Mouse (Mus musculus) frontal cortex, postnatal 36 days (tissue): Measurements from ENCODE around the gene Stx6.
A peak's percentile ranks its signal among the peaks of the same experiment; 100 is the strongest.

Experiments
- DNase-seq, 2 experiments: peaks; one replicate each; pipeline ENCODE4 v3.0.0; 2022; ENCODE audit warnings: low spot score in 2 of 2

The Stx6 gene

GRCm38 (mm10) chr1:155233378-155233777 is 74.9 kb downstream of the Stx6 start:
- DNase-seq: no peak

DNA sequence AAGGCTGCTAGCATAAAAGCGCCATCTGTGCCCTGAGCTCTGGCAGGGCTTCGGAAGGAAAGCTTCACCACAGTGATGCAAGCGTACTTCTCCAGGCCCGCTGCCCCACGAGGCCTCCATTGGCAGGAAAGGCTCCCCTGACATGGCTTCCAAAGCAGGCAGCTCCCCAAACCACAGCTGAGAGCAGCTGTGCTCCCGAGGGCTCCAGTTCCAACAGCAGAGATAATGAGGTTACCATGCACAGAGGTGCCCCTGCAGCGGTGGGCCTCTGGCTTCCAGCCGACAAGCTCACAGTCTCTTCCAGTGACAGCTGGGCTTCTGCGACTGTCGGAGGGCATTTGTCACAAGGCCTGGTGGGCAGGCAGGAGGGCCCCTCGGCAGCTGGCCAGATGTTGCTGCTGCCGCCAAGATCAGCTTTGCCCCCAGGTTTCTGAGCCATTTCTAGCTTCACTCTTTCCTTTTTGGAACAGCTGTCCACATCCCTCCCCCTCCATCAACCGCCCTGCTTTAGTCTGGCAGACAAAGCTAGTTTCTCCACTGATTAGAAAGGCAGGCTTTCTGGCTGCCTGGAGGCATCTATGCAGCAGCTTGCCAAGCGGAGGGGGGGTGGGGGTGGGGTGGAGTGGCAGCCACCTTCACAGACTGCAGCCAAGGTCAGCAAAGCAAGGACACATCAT is 75.6 kb downstream of the Stx6 start:
- peak; percentile 66 to 79 for DNase-seq

DNA sequence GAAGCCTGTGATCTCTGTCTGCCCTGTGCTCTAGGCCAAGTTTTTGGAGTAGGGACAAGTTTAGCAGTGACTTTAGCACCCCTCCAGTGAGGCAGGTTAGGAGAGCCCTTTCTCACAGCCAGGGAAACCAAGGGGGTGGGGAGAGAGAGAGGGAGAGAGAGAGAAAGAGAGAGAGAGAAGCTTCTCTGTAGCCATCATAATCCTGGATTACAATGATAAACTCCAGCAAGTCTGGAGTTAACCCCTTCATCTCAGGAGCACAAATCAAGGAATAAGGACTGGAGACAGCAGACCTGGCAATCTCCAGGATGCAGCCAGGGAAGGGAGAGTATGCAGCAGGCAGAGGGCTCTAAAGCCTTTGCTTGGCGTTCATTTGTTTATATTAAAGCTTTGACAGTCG is 77.1 kb downstream of the Stx6 start:
- no peak for DNase-seq

GRCm38 (mm10) chr1:155236306-155237024 is 78.0 kb downstream of the Stx6 start:
- peak in 1 of 2 experiments; percentile 16 for DNase-seq

GRCm38 (mm10) chr1:155237390-155237789 is 78.9 kb downstream of the Stx6 start:
- DNase-seq: peak; percentile 66 to 67

DNA sequence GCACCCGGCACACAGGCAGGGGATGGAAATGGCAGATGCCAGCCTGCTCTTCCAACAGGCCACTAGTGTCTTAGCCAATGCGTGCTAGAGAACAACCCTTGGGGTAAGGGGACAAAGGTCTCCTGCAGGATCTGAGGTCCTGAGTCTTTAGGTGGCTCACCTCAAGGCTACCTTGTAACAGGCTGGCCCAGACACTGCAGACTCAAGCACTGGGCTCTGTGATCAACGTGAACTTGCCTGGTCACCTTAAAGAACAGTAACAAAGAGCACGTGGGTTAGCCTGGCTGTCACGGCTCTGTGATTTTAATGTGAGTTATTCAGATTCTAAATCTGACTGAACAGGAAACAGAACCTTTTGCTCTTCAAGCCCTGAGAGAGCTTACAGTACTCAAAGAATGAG is 79.6 kb downstream of the Stx6 start:
- no peak for DNase-seq

- DNase-seq: no peak
Measured at GRCm38 (mm10) chr1:155239169-155239568, 80.7 kb downstream of the Stx6 start.

DNA sequence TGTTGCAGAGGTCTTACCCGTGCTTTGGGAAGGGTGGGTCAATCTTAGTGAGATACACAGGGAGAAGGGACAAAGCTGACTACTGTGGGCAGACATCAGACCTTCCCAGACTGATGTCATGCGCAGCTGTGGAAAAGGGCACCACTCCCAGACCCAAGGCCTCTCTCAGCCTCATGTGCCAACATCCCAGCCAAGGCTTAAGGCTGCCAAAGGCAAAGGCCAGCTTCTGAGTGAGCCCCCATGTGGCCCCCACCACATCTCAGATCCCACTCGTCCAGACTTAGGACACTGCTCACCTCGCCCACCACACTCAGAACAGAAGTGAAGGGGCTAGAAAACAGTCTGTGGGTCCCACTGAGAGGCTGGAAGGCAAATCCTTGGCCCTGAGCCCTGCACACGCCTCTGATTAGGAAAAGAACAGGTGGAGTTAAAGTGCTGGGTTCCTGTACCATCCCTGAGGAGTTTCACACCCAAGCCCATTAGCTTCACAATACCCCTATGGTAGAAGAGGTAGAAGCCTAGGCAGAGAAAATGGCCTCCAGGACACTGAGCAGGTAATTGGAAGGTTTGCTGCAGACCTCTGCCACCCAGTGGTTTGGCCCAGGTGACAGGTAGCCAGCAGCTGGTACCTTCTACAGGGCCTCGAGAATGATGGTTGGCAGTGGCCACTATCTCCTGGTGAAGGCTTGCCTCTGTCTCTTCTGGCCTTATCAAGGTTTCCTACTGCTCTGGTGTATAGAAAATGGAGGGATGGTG is 81.6 kb downstream of the Stx6 start:
- no peak for DNase-seq

DNA sequence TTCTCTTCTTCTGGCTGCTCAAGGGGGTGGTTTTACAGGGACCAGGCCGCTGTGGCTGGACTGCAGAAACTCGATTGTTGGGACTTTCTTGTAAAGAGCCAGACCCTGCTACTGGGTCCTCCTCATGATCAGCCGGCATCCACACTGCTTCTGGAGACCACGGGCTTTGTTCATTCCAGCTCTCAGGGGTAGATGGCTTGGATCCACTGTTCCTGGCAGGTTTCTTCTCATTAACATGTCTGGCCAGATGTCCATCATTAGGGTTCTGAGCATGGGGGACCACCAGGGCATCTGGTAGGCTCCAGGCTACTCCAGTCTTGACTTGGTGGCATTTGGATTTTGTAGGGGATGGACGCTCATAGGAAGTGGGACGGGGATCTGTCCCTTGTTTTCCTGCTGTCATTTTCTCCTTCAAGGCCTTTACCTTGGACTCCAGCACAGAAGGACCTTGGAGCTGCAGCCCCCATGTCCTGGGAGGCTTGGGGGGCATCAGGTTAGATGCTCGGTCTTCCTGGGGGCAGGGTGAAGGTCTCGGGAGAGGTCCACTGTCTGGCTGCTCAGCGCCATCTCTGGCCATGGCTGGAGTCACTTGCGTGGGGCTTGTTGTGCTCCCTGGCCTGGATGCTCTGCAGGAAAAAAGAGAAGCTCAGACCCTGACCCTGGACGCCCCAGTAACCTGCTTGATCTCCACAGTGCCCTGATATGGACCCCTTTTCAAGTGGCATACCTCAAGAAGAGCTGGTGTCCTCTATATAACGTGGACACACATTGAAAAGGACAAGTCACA is 83.4 kb downstream of the Stx6 start:
- DNase-seq: no peak

DNA sequence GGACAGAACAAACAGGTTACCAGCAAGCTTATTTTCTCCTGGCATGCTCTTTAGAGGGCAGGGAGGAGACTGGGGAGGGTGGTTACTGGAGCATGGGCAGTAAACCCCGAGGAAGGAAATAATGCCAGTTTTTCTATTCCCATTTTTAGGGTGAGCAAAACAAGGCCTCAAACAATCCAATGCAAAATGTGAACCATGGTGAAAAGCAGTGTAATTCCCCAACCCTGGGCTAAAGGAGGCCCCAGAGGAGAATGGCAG is 83.9 kb downstream of the Stx6 start:
- DNase-seq: no peak

DNA sequence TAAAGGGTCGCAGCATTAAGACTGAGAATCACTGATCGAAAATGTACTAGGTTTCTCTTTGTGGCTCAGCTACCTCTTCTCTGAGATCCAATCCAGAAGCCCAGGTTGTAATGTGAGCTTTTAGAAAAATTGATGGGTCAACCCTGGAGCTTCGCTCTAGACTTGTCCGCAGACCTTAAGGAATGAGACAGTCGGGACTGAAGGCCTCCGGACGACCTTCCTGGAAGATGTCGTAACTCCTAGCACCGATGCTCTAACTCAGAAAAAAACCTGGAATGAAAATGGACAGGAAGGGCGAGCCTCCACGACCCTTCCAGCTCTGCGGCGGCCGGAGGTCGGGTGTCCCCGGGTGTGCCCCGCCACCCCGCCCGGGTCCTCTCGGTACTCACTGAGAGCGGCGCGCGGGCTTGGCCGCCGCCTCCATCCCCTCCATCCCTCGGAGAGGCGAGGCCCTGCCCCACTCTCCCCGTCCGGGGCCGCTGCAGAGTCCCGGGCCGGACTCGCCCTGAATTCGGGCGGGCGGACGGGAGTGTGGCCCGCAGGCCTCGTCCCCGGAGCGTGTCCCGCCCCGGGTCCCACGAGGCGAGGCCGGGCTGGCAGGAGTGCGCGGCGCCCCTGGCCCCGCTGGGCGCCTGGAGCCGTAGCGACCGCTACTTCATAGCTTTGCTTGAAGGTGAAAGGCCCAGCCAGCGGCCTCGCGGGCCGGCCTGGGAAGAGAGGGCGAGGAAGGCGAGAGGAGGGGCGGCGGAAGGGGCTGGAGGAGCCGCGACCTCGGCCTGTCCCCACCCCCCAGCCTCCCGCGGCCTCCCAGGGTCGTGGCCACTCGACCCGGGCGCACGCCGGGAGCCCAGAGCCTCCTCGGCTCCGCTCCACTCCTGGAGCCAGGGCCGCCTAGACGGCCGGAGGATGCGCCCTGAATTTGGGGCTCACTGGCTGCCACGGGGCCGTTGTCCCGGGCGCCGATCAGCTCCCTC is 85.6 kb downstream of the Stx6 start, which contains the start of gene BC034090:
Gene BC034090, minus strand, starts transcription at position 648 of the 974 bp plus-strand sequence.
- peak in 1 of 2 experiments; percentile 24 for DNase-seq

DNA sequence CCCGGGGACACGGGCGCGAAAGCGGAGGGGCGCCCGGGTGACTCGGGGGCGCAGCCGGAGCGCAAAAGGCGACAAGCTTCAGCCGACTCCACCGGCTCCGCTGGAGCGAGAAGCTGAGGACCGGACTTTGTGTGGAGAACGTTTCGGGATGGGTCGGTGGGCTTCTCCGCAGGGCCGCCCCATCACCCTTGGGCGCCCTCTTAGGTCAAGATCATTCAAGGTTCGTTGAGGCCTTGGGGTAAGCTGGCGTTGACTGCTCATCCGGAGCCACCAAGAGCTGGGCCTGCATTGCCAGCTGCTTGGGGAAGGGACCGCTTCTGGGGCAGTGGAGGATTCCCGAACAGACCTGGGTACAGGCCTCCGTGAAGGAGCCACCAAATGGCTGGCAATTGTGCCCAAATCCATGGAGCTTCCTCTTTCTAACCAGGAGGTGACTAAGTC is 86.3 kb downstream of the Stx6 start:
- no peak for DNase-seq

GRCm38 (mm10) chr1:155245516-155245915 is 87.0 kb downstream of the Stx6 start:
- DNase-seq: no peak

GRCm38 (mm10) chr1:155247441-155247840 is 88.9 kb downstream of the Stx6 start:
- DNase-seq: no peak

DNA sequence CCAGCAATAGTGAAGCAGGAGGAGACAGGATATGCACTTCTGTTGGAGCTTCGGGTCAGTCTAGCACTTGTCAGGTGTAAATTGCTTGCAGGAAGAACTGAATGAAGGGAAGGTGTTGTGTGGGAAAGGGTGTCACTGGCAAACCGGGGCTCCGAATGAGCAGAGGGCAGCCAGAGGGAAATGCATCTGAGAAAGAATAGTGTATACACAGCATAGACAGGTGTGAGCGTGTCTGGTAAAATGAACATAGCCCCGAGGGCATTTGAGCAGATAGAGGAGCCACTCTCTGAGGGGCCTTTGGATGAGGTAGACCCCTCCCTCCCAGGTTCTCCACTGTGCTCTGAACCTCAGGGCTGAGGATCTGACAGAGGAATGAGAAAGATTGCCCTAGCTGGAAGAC is 89.5 kb downstream of the Stx6 start:
- no peak for DNase-seq

GRCm38 (mm10) chr1:155249896-155250295 is 91.4 kb downstream of the Stx6 start:
- DNase-seq: no peak

- DNase-seq: no peak
Measured at GRCm38 (mm10) chr1:155250531-155251135, 92.1 kb downstream of the Stx6 start.

- no peak for DNase-seq
Measured at GRCm38 (mm10) chr1:155251596-155251995, 93.1 kb downstream of the Stx6 start.

DNA sequence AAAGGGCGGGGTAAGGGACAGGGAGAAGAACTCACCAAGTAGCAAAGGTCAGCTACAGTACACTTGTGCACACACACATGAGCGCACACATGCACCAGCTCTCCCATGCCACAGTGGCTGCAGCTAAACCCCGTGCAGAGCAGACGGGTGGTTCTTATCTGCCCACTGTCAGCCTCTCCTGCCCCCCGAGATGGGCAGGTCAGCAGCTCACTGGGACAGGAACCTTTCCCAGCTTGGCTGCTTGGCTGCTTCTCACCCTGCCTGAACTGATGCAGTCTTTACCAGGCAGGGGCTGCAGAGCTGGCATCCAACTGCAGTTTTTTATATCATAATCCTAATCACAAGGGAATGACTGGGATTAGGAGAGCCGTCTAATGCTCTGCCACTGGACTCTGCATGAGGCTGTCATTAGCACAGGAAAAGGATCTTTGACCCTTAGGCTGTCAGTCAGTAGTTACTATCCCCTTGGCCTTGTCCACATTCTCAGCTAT is 94.2 kb downstream of the Stx6 start:
- no peak for DNase-seq

DNA sequence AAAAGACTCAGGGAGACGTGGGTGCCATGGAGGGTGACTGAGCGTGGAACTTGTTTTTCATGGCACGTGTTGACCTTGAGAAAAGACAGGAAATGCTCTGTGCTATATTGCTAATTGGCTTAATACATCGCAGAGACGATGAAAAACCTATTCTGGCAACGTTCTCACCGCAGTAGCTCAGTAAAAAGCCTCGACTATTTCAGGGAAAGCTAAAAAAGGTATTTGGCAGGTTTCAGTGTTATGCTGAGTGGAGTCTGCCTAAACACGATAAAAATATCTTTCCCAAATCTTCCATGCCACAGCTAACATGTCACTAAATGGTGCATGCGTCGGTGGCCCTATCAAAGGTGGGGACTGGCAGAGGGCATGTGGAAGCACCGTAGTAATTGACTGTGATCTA is 94.6 kb downstream of the Stx6 start:
- peak in 1 of 2 experiments; percentile 52 for DNase-seq
